Mouse (Mus musculus): Measurements from ENCODE around the gene Fbxo2. TPM values are rescaled to one million over a fixed set of nuclear protein-coding genes. Genes with fewer than 3 reads are reported as not detected.
"Not testable (repeated sequence)": the region's sequence is repeated elsewhere in the genome, so short reads cannot be mapped to it uniquely, and the experiment has no call there.

Fbxo2 gene
- 60.5 and 134 TPM in 2 replicates for polyA plus RNA-seq (2012; ENCODE audit: insufficient read depth, low replicate concordance)

DNA sequence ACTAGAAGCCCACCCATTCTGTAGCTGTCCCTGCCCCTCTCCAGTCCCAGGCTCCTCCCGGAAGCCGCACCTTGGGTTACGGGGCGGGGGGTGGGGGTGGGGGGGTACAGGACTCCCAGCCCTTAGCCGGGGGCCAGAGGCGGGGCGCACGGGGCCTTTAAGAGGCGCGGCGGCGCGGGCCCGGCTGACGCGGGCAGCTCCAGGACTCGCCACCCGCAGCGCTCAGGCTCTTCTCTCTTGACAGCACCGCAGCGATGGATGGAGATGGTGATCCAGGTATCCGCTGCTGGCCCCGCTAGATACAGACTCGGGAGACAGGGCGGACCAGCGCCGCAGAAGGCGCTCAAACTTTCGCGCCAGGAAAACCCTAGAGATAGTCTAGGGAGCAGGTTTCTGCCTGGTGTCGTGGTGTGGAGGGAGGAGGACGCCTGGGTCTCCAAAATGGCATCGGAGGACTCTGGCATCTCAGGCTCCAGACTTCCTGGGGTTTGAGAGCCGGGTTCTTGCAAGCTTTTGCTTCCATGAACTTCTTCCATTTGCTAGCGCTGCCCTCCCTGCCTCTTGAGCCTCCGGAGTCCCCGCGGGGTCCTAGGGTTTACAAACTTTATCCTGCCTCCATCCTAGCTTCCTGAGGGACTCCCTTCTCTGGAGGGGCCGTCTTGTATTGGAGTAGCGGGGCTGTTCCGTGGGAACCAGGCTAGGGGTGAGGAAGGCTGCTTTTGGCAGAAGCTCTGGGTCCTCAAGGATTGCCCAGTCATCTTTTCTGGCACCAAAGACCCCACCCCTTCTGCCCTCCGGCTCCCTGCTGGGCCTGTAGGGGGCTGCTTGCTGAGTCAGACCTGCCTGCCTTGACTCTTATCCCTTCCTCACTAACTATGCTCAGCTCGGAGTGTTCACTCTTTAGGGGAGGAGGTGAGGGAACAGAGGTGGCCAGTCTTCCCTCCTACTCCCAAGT is at the start of gene Fbxo2, which contains the start of gene Fbxo44:
TSS of gene Fbxo2 (plus strand) at position 186 of the 955 bp plus-strand sequence.
TSS of gene Fbxo44 (minus strand) at position 47 of the 955 bp plus-strand sequence.
- H3K4me1 ChIP-seq: peaks cover 80% of the 10 kb centered on the region
- TF ChIP-seq GATA1 (IDR thresholded peaks at IDR 0.05; ENCODE audit: borderline replicate concordance, low read length) (no peak), FLI1 (IDR thresholded peaks at IDR 0.05; ENCODE audit: low read length) (no peak)
- H3K4me3 ChIP-seq (replicated peaks): peak within 1 kb of the TSS; percentile 98
- peaks cover 39% of the 10 kb centered on the region for H3K36me3 ChIP-seq (replicated peaks; ENCODE audit: low read length)
- H3K9me3 ChIP-seq: no peaks in the 10 kb centered on the region
- peaks cover 53% of the 10 kb centered on the region for H3K27me3 ChIP-seq (replicated peaks)

DNA sequence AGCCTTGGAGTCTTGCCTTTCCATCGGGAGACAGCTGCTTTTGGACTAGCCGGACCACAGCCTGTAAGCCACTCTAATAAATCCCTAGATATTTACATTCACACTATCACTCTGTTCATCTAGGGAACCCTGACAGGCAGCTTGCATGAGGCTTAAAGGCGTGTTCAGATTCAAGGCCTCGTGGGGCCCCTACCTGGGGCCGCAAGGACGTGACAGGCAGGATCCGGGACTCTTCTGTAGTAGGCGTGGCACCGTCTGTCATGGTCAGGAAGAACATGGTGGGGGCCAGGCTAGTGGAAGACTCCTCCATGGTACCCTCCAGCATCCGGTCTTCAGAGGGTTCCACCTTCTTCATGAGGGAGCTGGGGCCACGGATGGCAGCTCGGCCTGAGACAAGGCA is 47.9 kb upstream of the Fbxo2 start:
- H3K36me3 ChIP-seq (replicated peaks; ENCODE audit: low read length): peaks cover 66% of the 10 kb centered on the region
- H3K27me3 ChIP-seq (replicated peaks): no peaks in the 10 kb centered on the region
- TF ChIP-seq FLI1 (IDR thresholded peaks at IDR 0.05; ENCODE audit: low read length) (no peak), GATA1 (IDR thresholded peaks at IDR 0.05; ENCODE audit: borderline replicate concordance, low read length) (no peak)
- peak overlapping the region; percentile 1 for H3K4me3 ChIP-seq (replicated peaks)
- peaks cover 85% of the 10 kb centered on the region for H3K4me1 ChIP-seq
- peaks cover 7% of the 10 kb centered on the region for H3K9me3 ChIP-seq

DNA sequence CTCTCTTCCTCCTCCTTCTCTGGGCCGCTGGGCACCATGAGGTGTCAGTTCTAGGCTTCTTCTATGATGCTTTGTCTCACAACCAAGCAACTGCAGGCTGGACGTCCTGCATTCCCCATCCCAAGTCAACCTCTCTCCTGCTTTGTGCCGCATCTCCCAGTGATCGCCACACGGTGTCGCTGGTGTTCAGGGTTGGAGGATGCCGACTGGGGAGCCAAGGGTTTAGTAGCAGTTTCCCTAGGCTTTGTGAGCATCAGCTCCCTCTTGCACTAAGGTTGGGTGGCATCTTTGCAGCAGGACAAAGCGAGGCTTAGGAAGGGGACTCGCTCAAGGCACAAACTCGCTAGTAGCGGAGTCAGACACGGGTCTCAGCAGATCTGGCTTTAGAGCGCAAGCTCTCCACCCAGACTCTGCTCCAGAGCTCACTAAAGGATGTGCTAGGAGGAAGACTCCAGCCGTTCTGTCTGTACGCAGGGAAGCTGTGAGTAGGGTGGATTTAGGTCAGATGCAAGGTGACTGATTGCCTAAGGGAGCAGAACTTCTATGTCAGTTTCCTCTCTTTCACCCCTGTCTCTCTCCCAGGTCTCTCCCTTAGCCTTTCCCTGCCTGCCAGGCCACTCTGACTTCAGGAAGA is 45.5 kb upstream of the Fbxo2 start:
- peaks cover 10% of the 10 kb centered on the region for H3K9me3 ChIP-seq
- H3K4me1 ChIP-seq: peaks cover 75% of the 10 kb centered on the region
- TF ChIP-seq GATA1 (IDR thresholded peaks at IDR 0.05; ENCODE audit: borderline replicate concordance, low read length) (no peak), FLI1 (IDR thresholded peaks at IDR 0.05; ENCODE audit: low read length) (no peak)
- H3K4me3 ChIP-seq (replicated peaks): peak overlapping the region; percentile 90
- peaks cover 3% of the 10 kb centered on the region for H3K27me3 ChIP-seq (replicated peaks)
- H3K36me3 ChIP-seq (replicated peaks; ENCODE audit: low read length): peaks cover 60% of the 10 kb centered on the region

DNA sequence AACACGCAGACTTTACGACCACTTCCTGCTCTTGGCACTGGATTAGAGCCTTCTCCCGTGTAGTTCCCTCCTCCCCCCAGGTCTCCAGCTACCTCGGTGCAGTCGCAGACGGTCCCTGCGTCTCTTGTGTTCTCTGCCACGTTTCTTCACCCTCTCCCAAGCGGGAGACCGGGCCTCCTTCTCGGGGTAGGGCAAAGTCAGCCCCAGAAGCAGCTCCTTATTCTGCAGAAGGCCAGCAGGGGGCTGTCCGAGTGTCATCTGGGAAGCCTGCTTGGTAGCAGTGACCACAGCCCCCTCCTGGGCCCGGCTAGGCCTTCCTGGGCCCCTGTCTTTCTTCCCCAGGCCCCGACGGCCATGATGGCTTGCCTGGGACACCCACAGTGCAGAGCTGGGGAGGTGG is 45.0 kb upstream of the Fbxo2 start:
- peaks cover 55% of the 10 kb centered on the region for H3K36me3 ChIP-seq (replicated peaks; ENCODE audit: low read length)
- peaks cover 3% of the 10 kb centered on the region for H3K27me3 ChIP-seq (replicated peaks)
- peaks cover 10% of the 10 kb centered on the region for H3K9me3 ChIP-seq
- no peak for TF ChIP-seq FLI1 (IDR thresholded peaks at IDR 0.05; ENCODE audit: low read length)
- TF ChIP-seq GATA1 (IDR thresholded peaks at IDR 0.05; ENCODE audit: borderline replicate concordance, low read length): no peak
- peaks cover 73% of the 10 kb centered on the region for H3K4me1 ChIP-seq
- peak overlapping the region; percentile 90 for H3K4me3 ChIP-seq (replicated peaks)

DNA sequence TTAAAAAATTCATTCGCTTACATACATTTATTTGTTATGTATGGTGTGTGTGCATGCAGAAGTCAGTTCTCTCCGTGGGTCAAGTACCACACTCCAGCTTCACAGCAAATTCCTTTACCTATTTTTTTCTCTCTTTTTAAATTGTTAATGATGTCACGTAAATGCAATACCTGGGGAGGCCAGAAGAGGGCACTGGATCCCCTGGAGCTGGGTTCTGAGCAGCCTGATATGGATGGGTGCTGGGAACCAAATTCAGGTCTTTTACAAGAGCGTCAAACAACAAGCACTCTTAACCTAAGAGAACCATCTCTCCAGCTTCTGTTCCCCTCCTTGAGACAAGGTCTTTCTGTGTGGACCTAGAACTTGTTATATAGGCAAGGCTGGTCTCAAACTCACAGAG is 43.8 kb upstream of the Fbxo2 start:
- H3K9me3 ChIP-seq: peaks cover 10% of the 10 kb centered on the region
- no peak overlapping the region for H3K4me3 ChIP-seq (replicated peaks)
- peaks cover 46% of the 10 kb centered on the region for H3K36me3 ChIP-seq (replicated peaks; ENCODE audit: low read length)
- H3K27me3 ChIP-seq (replicated peaks): peaks cover 11% of the 10 kb centered on the region
- peaks cover 73% of the 10 kb centered on the region for H3K4me1 ChIP-seq
- TF ChIP-seq FLI1 (IDR thresholded peaks at IDR 0.05; ENCODE audit: low read length) (no peak), GATA1 (IDR thresholded peaks at IDR 0.05; ENCODE audit: borderline replicate concordance, low read length) (no peak)

DNA sequence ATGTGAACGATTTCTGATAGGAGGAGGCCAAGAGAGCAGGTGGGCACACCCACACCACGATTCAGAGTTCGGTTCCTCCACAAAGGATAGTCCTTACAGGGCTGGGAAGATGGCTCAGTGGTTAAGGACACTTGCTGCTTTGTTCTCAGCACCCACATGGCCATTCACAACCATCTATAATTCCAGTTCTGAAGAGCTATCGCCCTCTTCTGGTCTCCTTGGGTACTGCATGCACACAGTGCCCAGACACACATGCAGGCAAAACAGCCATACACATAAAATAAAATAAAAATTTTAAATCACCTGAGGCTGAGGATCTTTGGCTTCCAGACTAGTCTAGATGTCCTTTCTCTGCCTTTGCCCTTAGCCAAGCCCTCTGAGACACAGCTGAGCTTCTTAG is 43.0 kb upstream of the Fbxo2 start:
- H3K4me3 ChIP-seq (replicated peaks): no peak overlapping the region
- peaks cover 39% of the 10 kb centered on the region for H3K36me3 ChIP-seq (replicated peaks; ENCODE audit: low read length)
- peaks cover 70% of the 10 kb centered on the region for H3K4me1 ChIP-seq
- peaks cover 12% of the 10 kb centered on the region for H3K27me3 ChIP-seq (replicated peaks)
- H3K9me3 ChIP-seq: peaks cover 10% of the 10 kb centered on the region
- TF ChIP-seq FLI1 (IDR thresholded peaks at IDR 0.05; ENCODE audit: low read length) (no peak), GATA1 (IDR thresholded peaks at IDR 0.05; ENCODE audit: borderline replicate concordance, low read length) (no peak)

DNA sequence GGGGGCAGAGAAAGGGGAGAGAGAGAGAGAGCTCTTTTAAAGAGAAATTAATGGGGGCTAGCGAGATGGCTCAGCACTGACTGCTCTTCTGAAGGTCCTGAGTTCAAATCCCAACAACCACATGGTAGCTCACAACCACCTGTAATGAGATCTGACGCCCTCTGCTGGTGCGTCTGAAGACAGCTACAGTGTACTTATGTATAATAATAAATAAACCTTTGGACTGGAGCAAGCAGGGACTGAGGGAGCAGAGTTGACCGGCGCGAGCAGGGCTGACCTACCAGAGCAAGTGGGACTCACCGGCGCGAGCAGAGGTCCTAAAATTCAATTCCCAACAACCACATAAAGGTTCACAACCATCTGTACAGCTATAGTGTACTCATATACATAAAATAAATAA is 40.8 kb upstream of the Fbxo2 start:
- Histone ChIP-seq H3K27me3 (replicated peaks) (peaks cover 24% of the 10 kb centered on the region), H3K4me1 (peaks cover 65% of the 10 kb centered on the region), H3K36me3 (replicated peaks; ENCODE audit: low read length) (peaks cover 21% of the 10 kb centered on the region)
- H3K9me3 ChIP-seq; H3K4me3 ChIP-seq (replicated peaks): not testable (repeated sequence)

DNA sequence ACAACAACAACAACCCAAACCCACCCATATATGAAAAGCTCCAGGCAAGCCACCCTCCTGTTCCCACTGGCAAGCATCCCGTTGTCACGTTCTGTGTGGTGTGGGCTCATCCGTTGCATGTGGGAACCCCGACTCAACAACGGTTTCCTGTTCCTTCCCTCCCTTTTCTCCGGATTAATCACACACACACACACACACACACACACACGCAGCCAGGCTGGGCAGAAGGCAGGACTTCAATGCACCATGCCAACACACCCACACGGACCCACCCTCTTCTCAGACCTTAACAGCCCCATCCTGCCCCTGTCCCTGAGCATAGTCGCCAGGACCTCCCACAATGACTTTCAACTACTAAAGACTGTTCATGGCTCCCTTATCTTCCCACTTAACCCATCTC is 39.9 kb upstream of the Fbxo2 start:
- Histone ChIP-seq H3K36me3 (replicated peaks; ENCODE audit: low read length) (peaks cover 21% of the 10 kb centered on the region), H3K4me1 (peaks cover 59% of the 10 kb centered on the region), H3K27me3 (replicated peaks) (peaks cover 33% of the 10 kb centered on the region), H3K9me3 (peaks cover 10% of the 10 kb centered on the region), H3K4me3 (replicated peaks) (peak overlapping the region; percentile 53)
- TF ChIP-seq GATA1 (IDR thresholded peaks at IDR 0.05; ENCODE audit: borderline replicate concordance, low read length): no peak
- TF ChIP-seq FLI1 (IDR thresholded peaks at IDR 0.05; ENCODE audit: low read length): no peak

DNA sequence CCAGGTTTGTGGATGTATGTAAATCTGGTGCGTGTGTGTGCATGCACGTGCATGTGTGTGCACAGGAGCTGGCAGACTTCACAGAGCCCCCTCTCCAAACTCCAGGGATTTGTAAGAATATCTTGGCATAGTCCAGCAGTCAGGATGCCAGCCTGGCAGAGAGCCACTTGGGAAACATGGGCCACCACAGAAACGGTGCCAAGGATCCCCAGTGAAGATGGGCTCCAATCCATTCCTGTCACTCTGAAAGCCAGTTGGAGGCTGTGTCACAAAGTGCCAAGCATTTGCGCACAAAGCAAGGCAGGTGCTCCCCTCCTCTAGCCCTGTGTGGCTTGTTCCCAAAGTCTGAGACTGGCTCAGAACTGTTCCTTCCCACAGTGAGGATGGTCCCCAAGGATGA is 39.1 kb upstream of the Fbxo2 start:
- Histone ChIP-seq H3K27me3 (replicated peaks) (peaks cover 39% of the 10 kb centered on the region), H3K9me3 (peaks cover 10% of the 10 kb centered on the region), H3K36me3 (replicated peaks; ENCODE audit: low read length) (peaks cover 21% of the 10 kb centered on the region), H3K4me3 (replicated peaks) (peak overlapping the region; percentile 29), H3K4me1 (peaks cover 55% of the 10 kb centered on the region)
- no peak for TF ChIP-seq GATA1 (IDR thresholded peaks at IDR 0.05; ENCODE audit: borderline replicate concordance, low read length)
- TF ChIP-seq FLI1 (IDR thresholded peaks at IDR 0.05; ENCODE audit: low read length): no peak

Data from megakaryocyte, embryonic 14.5 days (primary cell).